Mouse (Mus musculus) heart, postnatal 25 days (tissue): ENCODE results near the gene Stat5a. TPM values are rescaled to one million over a fixed set of nuclear protein-coding genes. Genes with fewer than 3 reads are reported as not detected.

Source experiments
- DNase-seq: peaks from one replicate; pipeline ENCODE4 v3.0.0; 2022; ENCODE audit warnings: low spot score
- intact Hi-C: fragments of 180-260 bp; cut with DNase I; formaldehyde crosslinking; loops from one replicate; pipeline ENCODE4 v1.15.1; 2025
- total RNA-seq, 2 experiments: library from RNA; stranded (reverse); gene quantifications; 2 replicates each; pipeline ENCODE4 v1.2.3; 2021

Stat5a gene
- total RNA-seq, 2 experiments from 2014 or later: 24.3 to 30.1 TPM

GRCm38 (mm10) chr11:100857960-100858359 is 1.2 kb upstream of the Stat5a start:
- DNase-seq: no peak
- intact Hi-C loops: loop anchor here (5.0 kb wide), 1 partner anchor 71 kb away; no protein-coding TSS in a partner anchor

- no peak for DNase-seq
- intact Hi-C loops: loop anchor here (5.0 kb wide), 2 partner anchors 72 to 147 kb away; partner anchors contain the start of genes Hspb9 and Kat2a
These were observed 476 bp downstream of the Stat5a start for GRCm38 (mm10) chr11:100859579-100860075.

GRCm38 (mm10) chr11:100860198-100861048 is 1.3 kb downstream of the Stat5a start:
- intact Hi-C loops: loop anchor here (5.0 kb wide), 1 partner anchor 148 kb away; the partner anchor contains the start of genes Hspb9 and Kat2a
- DNase-seq: peak; percentile 85

GRCm38 (mm10) chr11:100861335-100861734 is 2.2 kb downstream of the Stat5a start:
- intact Hi-C loops: loop anchor here (5.0 kb wide), 1 partner anchor 149 kb away; the partner anchor contains the start of genes Hspb9 and Kat2a
- no peak for DNase-seq

GRCm38 (mm10) chr11:100861836-100862235 is 2.7 kb downstream of the Stat5a start:
- DNase-seq: no peak
- intact Hi-C loops: loop anchor here (5.0 kb wide), 1 partner anchor 150 kb away; the partner anchor contains the start of genes Hspb9 and Kat2a

GRCm38 (mm10) chr11:100863141-100863540 is 4.0 kb downstream of the Stat5a start:
- intact Hi-C loops: loop anchor here (5.0 kb wide), 1 partner anchor 151 kb away; the partner anchor contains the start of genes Hspb9 and Kat2a
- no peak for DNase-seq

- intact Hi-C loops: no loop called here
- DNase-seq: no peak
These were observed 6.5 kb downstream of the Stat5a start for GRCm38 (mm10) chr11:100865618-100866017.

GRCm38 (mm10) chr11:100870256-100870967 is 11.3 kb downstream of the Stat5a start:
- DNase-seq: no peak
- intact Hi-C loops: no loop called here

GRCm38 (mm10) chr11:100870968-100871350 is 11.8 kb downstream of the Stat5a start:
- no peak for DNase-seq
- intact Hi-C loops: no loop called here

GRCm38 (mm10) chr11:100875761-100876160 is 16.6 kb downstream of the Stat5a start:
- intact Hi-C loops: no loop called here
- no peak for DNase-seq

- intact Hi-C loops: no loop called here
These were observed 20.3 kb downstream of the Stat5a start for GRCm38 (mm10) chr11:100879321-100880078.

GRCm38 (mm10) chr11:100883640-100884039 is 24.5 kb downstream of the Stat5a start:
- no peak for DNase-seq
- intact Hi-C loops: no loop called here

More at GRCm38 (mm10) chr11:100879321-100880078, 20.3 kb downstream of the Stat5a start:
- no peak for DNase-seq

GRCm38 (mm10) chr11:100885472-100885871 is 26.3 kb downstream of the Stat5a start:
- no peak for DNase-seq
- intact Hi-C loops: no loop called here

- intact Hi-C loops: no loop called here
- no peak for DNase-seq
These were observed 27.1 kb downstream of the Stat5a start for GRCm38 (mm10) chr11:100886188-100886740.

GRCm38 (mm10) chr11:100887236-100887635 is 28.1 kb downstream of the Stat5a start:
- intact Hi-C loops: no loop called here
- no peak for DNase-seq

GRCm38 (mm10) chr11:100887764-100888163 is 28.6 kb downstream of the Stat5a start:
- no peak for DNase-seq
- intact Hi-C loops: no loop called here

GRCm38 (mm10) chr11:100888348-100888820 is 29.2 kb downstream of the Stat5a start:
- intact Hi-C loops: no loop called here
- DNase-seq: no peak

GRCm38 (mm10) chr11:100890481-100890880 is 31.3 kb downstream of the Stat5a start:
- DNase-seq: no peak
- intact Hi-C loops: no loop called here
